Mouse (Mus musculus) layer of hippocampus, postnatal 25 days (tissue): ENCODE measurements around the gene Fkbp6. TPM values are rescaled to one million over a fixed set of nuclear protein-coding genes. Genes with fewer than 3 reads are reported as not detected.

ENCODE experiments used
- DNase-seq, 2 experiments: peaks; one replicate each; pipeline ENCODE4 v3.0.0; 2022; ENCODE audit warnings: mixed read lengths in 2 of 2, low spot score in 1 of 2; ENCODE audit errors: extremely low spot score in 1 of 2
- total RNA-seq, 2 experiments: library from RNA; stranded (reverse); gene quantifications; 2 replicates each; pipeline ENCODE4 v1.2.3; 2021

Gene Fkbp6
- total RNA-seq, 2 experiments from 2014 or later = 0.31 TPM; not detected in 1

DNA sequence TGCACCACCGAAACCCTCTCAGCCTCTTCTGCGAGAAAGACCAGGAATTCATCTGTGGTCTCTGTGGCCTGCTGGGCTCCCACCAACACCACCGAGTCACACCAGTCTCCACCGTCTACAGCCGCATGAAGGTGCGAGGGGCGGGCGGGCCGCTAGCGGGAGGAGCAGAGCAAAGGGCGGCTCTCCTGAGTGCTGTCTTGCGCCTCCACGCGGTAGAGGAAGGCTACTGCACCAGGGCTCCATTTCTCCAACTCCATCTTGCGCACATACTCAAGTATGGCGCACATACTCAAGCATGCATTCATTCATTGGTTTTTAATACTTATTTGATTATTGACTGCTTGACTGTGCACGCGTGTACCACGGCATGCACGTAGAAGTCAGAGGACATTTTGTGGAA lies 3.7 kb upstream of the Fkbp6 start:
- DNase-seq = no peak

DNA sequence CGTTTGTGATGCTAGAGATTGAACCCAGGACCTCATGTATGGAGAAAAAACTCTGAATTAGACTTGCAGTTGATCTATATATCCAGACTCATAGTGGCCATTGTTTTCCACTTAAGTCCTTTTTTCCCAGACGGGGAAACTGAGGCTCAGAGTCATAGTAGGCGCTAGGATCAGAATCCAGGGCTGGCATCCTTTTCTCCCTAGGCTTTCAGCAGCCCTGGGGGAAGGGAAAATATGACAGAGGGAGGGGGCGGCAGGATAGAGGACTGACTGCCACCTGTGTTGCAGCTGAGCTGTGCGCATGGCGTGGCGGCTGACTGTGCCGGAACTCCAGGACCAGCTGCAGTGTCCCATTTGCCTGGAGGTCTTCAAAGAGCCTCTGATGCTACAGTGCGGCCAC lies 3.2 kb upstream of the Fkbp6 start, which contains the start of gene Trim50:
TSS of gene Trim50 (plus strand) at position 301 of the 400 bp plus-strand sequence.
- no peak for DNase-seq

DNA sequence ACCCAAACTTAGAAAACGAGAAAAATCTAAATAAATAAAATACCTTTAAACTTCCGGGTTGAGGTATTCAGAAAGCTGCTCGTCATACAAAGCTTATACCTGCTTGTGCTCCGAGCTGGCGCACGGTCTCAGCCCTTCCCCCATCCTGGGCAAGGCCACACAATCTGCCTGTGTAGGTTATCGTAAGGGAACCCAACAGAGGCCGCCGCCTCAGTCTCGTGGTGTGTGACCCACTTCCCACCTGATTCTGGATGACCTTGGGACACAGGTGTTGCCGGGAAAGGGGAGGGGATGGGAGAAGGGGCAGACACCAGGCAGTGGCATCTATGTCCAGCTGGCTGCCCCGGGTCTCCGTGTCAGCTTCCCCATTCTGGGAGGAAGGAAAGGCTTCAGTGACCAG lies 1.8 kb upstream of the Fkbp6 start:
- DNase-seq = no peak

DNA sequence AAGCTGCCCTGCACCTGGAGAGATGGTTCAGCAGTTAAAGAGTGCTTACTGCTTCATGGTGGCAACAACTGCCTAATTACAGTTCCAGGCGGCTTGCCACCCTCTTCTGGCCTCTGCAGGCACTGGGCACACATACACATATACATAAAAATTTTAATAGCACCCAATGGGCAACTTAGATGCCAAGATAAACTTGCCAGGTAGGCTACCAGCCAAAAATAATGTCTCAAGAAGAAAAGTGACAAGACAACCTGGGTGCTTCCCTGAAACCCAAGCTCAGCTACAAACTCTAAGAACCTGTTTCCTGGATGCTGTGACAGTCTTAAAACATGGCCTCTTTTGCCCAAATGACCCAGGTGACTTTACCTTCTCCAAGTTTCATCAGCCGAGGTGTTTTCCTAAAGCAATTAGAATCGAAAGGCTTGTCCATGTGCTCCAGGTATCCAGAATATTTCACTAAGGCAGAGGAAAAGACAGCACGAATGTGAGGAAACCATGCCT lies 2.3 kb downstream of the Fkbp6 start:
- DNase-seq = no peak

DNA sequence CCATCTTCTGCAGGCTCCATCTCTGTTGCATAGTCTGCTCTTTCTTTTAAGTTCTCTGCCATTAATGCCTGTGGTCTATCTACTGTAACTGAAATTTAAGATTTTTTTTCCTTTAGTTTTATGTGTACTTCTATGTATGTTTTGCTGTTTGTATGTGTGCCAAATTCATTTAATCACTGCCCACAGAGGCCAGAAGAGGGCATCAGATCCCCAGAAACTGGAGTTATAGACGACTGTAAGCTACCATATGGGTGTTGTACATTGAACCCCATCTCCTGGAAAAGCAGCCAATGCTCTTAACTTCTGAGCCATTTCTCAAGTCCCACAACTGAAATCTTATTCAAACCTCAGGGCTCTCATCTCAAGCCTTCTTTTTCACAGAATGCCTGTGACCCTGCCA lies 3.4 kb downstream of the Fkbp6 start:
- DNase-seq = no peak

DNA sequence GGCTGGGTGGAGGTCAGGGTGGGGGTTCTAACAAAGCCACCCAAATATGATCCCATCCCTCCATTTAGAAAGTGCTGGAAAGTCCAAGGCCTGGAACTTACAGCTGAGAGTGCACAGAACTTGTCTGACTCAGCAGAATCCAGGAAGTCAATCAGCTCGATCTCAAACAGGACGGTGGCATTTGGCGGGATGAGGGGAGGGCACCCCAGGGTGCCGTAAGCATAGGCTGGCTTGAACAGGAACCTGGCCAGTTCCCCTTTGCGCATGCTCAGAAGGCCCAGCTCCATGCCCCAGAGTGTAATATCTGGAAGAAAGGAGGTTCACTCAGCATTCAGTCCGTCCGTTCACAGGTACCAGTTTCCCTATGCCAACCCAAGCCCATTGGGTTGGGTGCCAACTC lies 3.9 kb downstream of the Fkbp6 start:
- DNase-seq = no peak

DNA sequence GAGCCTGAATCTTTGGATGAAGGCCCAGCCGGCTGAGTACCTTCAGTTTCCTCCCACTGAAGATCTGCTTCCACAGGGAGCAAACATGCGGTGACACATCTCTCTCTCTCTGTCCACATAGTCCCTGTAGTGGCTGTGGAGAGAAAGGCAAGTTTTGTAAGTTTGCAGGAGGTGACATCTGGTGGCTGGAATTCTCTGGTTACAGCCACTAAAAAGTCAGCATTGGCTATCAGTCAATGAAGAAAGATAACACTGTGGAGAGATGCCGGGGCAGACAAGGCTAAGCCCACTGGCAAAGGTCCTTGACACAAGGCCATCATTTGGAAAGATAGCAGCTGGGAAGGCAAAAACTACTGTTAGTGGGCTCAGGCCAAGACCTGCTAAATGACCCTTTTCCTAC lies 12.3 kb downstream of the Fkbp6 start:
- DNase-seq = no peak

DNA sequence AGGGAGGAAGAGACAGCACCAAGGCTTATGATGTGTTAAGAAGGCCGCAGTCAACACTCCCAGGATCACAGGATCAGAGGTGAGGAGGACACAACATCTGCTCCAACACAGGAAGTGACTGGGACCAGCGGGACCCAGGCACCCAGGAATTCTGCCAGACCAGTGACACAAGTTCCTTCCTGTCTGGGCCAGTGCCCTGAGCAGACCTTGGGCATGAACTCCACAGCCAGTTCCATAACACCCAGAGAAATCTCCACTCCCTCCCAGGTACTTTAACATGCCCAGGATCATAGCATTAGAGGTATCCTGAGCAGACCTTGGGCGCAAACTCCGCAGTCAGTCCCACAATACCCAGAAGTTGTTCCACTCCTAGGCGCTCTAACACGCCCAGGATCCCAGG lies 18.7 kb downstream of the Fkbp6 start:
- DNase-seq = no peak

DNA sequence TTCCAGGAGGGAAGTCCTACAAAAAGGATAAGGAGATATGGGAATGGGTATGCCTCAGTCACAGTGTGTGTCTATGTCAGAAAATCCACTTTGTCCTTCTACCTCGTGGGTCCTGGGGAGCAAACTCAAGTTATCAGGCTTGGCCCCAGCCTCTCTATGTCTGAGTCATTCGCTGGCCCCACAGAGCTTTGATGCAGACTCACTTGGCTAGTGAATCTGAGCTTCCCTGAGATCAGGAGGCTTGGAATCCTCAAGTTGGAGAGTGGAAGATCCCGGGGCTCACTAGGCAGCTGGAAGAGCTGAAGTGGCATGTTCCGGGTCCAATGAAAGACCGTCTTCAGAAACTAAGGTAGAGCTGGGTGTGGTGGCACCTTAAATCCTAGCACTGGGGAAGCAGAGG lies 19.6 kb downstream of the Fkbp6 start:
- no peak for DNase-seq

DNA sequence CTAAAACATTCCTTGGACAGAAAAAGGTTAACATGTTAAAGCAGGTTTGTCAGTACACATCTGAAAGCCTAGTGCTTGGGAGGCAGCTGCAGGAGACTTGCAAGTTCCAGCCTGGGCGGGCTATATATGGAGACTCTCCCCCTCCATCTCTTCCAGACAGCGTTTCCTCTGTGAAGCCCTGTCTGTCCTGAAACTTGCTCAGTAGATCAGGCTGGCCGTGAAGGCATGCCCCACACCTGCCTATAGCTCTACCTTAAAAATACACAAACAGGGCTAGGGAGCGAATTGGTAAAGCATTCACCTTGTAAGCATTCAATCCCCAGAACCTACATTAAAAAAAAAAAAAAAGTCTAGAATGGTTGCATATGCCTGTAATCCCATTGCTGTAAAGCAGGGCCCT lies 20.4 kb downstream of the Fkbp6 start:
- DNase-seq = no peak

DNA sequence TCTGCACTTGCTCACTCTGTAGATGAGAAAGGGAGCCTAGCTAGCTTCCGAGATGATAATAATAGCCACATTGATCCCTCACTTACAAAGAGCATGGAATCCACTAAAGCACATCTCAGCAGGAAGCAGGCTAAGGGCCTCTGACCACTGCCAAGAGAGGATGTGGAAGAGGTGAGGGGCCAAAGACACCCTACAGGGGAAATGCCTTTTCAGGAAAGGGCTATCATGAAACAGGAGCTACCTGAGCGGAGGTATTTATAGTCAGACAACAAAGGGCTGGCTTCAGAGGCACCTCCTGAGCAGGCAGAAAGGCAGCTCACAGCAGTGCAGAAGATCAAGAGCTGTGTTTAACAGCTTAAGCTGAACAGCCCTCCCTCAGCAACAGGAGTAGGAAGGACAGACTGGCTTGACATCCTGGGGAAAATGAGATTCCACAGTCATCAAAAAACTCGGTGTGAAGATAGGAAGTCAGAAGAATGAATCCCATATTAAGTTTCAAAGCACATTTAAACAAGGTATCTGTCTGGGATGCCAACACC lies 23.7 kb downstream of the Fkbp6 start:
- DNase-seq = no peak

DNA sequence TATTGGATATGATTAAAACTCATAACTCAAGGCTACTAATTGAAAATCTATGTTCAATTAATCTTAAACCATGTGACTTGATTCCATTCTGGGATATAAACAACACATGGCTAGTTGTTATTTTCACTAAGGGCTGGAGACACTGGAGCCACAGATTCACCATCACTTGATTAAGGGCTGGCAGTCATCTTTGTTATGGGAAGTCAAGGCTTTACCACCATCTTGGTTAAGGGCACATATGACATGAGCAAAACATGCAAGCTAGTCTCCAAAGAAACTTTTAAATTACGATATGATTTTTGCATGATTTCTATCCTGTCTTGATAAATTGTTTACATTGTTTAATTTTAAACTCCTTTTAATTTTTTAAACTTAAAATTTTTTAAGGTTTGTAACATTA lies 27.6 kb downstream of the Fkbp6 start:
- DNase-seq = no peak

DNA sequence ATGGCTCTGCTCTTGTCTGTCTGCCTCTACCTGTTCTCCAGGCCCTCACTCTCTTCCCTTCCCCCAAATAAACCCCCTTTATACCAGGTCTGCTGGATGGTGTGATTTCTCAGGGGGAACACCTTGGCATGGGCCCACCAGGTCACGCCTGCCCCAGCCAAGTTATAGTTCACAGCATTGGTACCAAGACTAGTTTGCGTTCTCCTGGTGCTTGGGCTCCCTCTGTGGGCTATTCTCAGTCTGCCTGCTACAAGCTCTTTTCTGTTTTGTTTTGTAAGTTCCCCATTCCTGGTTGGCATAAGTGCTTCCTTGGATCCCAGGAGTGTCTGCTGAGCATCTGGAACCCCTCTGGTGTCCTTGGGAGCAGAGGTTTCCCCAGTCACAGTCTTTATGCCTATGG lies 30.0 kb downstream of the Fkbp6 start:
- DNase-seq = no peak

DNA sequence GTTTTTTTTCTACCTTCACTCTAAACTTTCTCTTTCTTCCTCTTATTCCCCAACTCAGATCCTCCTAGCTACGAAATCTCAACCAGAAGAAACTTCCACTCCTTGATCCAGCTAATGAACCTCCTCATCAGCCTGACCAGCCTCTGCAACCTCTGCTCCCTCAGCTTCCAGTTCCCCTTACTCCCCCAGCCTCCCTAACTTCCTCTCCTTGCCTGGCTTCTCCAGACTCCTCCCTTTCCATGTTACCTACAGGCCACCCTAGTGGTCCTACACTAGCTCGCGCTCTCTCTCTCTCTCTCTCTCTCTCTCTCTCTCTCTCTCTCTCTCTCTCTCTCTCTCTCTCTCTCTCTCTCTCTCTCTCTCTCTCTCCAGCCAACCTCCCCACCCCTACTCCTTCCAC lies 33.7 kb downstream of the Fkbp6 start:
- DNase-seq = no peak

DNA sequence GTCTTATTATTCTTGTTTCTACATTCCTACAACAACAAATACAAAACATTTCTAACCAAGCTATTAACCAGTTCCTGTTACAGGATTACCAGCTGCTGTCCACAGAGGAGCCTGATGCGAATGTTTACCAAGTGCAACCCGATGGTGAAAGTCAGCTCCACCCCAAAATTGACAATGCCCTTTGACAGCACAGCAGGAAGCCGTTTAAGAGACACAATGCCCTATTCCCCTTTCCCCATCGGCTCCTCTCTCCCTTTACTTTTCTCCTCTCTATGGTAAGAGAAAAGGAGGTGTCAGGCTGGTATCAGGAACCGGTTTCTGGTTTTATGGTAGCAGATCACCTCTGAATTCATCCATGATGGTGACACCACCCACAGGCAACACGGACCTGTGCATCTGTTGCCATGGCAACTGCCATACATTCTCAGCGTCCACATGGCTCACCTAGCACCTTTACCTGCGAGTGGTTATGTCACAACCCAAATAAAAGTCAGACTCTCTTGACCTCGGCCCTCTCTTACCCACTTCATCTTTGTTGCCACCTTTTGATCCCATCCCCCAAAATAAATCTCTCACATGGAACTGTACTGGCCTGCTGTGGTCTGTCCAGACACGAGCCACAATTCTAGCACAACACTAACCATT lies 43.4 kb downstream of the Fkbp6 start:
- no peak for DNase-seq

DNA sequence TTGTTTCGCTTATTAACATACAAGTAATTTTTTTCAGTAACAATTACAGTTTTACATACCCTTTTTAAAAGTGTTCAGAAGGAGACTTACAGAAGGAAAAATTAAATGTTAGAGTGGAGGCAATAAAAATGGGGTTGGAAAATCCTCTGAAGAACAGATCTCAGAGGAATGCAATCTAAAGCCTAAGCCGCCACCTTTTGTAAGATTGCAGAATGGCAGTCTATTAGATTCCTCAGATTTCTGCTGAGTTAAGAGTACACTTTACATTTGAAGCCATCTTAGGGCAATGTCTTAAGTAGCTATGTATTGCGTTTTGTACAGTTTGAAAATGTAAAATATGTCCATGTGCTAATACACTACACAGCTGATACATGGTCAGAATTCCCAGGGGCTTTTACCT lies 47.4 kb downstream of the Fkbp6 start:
- DNase-seq = no peak

DNA sequence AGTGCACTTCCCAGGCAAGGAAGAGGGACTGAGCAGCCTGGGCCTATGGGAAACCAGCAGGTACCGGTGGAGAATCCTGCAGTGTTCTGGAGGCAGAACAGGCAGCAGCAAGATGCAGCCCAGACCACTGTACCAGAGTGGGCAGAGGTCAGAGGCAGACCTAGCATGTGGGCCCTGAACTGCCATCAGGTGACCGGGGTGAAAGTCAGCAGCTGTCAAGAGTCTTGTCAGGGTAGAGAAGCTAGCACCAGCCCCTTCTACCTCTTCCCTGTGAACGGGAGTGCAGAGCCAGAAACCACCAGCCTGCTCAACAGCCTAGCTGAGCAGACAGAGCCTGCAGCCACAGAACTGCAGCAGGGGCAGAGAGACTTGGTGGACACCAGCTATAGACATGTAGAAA lies 47.9 kb downstream of the Fkbp6 start:
- DNase-seq = no peak

DNA sequence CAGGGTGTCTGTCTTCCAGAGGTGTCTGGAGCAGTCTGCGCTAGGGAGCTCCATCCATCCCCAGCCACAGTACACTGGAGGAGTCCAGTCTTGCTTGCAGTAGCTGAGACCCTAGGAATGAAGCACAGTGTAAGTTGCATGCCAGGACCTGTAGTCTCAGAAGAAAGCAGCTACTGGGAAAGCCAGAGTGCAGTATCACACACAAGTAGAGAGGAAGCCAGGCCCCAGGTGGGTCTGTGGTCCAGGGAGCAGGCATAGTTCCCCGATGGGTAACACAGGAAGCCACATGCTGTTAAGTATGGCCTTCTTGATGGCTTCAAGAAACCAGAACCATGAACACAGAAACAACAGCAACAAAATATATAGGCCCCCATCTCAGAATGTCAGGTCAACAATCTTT lies 57.8 kb downstream of the Fkbp6 start:
- no peak for DNase-seq

DNA sequence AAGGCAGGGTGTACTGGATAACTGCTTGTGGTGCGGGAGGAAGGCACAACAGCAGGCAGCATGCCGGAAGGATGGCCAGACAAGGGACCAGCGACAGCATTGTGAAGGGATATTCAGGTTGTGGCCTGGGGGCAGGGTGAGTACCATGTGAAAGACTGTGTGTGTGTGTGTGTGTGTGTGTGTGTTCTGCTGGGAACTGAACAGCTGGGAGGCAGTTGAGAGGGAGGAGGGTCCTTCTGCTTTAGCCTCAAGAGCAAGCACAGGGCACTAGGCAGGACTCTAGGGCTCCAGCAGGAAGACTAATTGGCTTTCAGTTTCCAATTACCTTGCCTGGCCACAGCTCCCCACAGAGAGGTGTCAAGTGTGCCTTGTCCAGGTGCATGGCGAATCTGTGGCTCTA lies 58.7 kb downstream of the Fkbp6 start:
- DNase-seq = no peak

DNA sequence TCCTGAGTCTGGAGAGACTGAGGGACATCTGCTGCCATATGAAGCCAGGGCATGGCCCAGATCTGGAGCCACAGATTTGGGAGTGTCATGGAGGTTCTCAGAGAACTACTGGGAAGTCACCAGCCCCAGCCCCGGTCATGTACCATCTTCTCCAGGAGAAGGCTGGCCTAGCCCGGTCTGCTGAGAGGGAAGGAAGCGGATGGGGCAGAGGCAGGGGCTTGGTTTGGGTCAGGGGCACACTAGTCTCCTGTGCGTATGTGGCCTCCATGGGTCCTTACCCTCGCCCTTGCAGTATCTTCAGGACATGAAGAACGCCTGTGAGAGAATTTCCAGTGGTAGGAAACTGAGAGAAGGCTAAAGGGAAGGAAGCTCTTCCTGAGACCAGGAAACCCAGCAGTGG lies 59.1 kb downstream of the Fkbp6 start:
- DNase-seq = no peak

DNA sequence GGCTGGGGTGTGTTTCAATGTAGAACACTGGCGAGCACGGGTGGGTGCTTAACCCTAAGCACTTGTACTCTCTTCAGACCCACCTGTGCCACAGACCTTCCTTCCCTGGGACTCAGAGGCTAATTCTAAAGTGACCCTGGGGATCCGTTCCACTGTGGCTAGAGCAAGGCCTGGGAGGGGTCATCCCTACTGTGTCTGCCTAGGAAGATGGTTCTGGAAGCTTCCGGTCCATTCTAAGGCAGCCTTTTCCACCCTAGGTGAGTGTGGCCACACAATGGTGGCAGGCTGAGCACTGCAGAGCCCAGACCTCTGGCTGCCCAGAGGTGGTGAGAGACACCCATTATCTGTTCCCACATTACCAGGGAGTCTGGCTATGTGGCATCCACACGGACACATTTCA lies 62.9 kb downstream of the Fkbp6 start:
- DNase-seq = no peak

DNA sequence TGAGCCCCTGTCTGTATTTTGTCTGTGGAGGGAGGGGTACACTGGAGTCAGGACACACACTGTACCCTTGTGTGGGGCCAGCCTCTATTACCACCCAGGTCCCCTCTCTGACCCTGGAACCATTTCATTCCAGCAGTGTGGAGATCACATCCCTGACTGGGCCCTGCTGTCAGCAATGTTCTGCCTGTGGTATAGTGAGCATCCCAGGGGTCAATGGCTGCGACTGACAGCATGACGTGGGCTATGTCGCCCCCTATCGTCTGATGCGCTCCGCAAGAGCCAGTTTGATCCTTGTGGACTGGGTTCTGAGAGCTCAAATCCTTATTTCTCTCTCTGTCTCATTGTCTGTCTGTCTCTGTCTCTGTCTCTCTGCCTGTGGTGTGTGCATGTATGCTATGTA lies 63.7 kb downstream of the Fkbp6 start:
- DNase-seq = peak; percentile 71 to 88

DNA sequence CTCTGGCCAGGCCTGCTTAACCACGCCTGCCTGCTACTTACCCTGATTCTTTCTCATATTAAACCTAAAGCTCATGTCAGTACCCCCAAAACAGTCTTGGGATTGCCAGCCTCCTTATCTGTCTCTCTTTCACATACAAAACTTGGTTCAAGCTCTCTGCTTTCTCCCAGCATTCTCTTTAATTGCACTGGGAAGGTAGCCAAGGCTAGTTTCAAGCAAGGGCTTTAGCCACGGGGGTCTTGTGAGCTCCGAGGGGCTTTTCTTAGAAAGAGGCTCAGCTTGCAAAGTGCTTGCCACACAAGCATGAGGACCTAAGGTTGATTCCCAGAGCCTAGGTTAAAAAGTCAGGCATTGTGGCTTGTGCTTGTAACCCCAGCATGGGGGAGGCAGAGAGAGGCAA lies 64.6 kb downstream of the Fkbp6 start:
- DNase-seq = no peak
